Mouse (Mus musculus) CH12.LX (cell line): ENCODE measurements around the gene Tpx2. TPM values are rescaled to one million over a fixed set of nuclear protein-coding genes. Genes with fewer than 3 reads are reported as not detected.

Source experiments
- DNase-seq: peaks from one replicate; pipeline ENCODE4 v3.0.0-alpha.2; 2013; ENCODE audit errors: extremely low read depth
- H3K27ac ChIP-seq: 2 replicates; pipeline ENCODE4 v1.5.1; 2012; ENCODE audit warnings: low read depth, mild to moderate bottlenecking, control low read depth, moderate library complexity; ENCODE audit not compliant: insufficient read depth
- H3K27me3 ChIP-seq: replicated peaks from 2 replicates; pipeline ENCODE3; 2012; ENCODE audit warnings: inconsistent platforms
- H3K36me3 ChIP-seq, 2 experiments: replicated peaks in 1 of 2; 2 replicates each; pipeline versions ENCODE3 to v1.6.1; 2012; ENCODE audit warnings: inconsistent platforms in 1 of 2, low read length in 1 of 2, mild to moderate bottlenecking in 1 of 2, mixed read lengths in 1 of 2, moderate library complexity in 1 of 2; ENCODE audit not compliant: control insufficient read depth in 1 of 2, insufficient read depth in 1 of 2
- H3K4me1 ChIP-seq, 2 experiments: 2 replicates each; pipeline ENCODE4 v1.6.1; 2012; ENCODE audit warnings: inconsistent platforms in 1 of 2, moderate library complexity in 1 of 2; ENCODE audit not compliant: insufficient read depth in 2 of 2, control insufficient read depth in 1 of 2
- H3K4me2 ChIP-seq: 2 replicates; pipeline ENCODE4 v1.6.1; 2012; ENCODE audit warnings: low read depth, mild to moderate bottlenecking, control low read depth; ENCODE audit not compliant: poor library complexity, insufficient read depth, severe bottlenecking
- H3K4me3 ChIP-seq, 3 experiments: fragments of 150-350 bp in 1 of 3; sonication (generic) in 1 of 3; replicated peaks in 1 of 3; 2 replicates each; pipeline versions ENCODE3 to v1.5.1; 2011 to 2012; ENCODE audit warnings: low read depth in 2 of 3, low read length in 2 of 3, mild to moderate bottlenecking in 2 of 3, moderate library complexity in 2 of 3, control low read depth in 1 of 3, improper control_type of control experiment in 1 of 3, inconsistent platforms in 1 of 3, mixed read lengths in 1 of 3; ENCODE audit not compliant: poor library complexity in 1 of 3
- H3K79me2 ChIP-seq: replicated peaks from 2 replicates; pipeline ENCODE4 v1.6.1; 2012; ENCODE audit warnings: mild to moderate bottlenecking, moderate library complexity; ENCODE audit not compliant: control insufficient read depth, poor library complexity, insufficient read depth, severe bottlenecking; ENCODE audit errors: extremely low read depth
- H3K9ac ChIP-seq: 2 replicates; pipeline ENCODE4 v1.6.1; 2012; ENCODE audit warnings: low read depth, mild to moderate bottlenecking, control low read depth, moderate library complexity; ENCODE audit not compliant: insufficient read depth
- H3K9me3 ChIP-seq: replicated peaks from 2 replicates; pipeline ENCODE3; 2012; ENCODE audit warnings: low read length, inconsistent platforms, mixed read lengths
- CHD1 ChIP-seq: IDR thresholded peaks from 2 replicates; pipeline ENCODE4 v1.6.1; 2012; ENCODE audit warnings: low read depth, low read length, improper control_type of control experiment, inconsistent platforms
- CHD2 ChIP-seq: IDR thresholded peaks from 2 replicates; pipeline ENCODE4 v1.6.1; 2011; ENCODE audit warnings: low read length, improper control_type of control experiment
- CTCF ChIP-seq, 2 experiments: IDR thresholded peaks in 1 of 2; conservative IDR thresholded peaks in 1 of 2; 2 replicates each; pipeline ENCODE4 v1.5.1; 2011 to 2012; ENCODE audit warnings: low read depth in 2 of 2, low read length in 2 of 2, improper control_type of control experiment in 1 of 2, inconsistent platforms in 1 of 2, mild to moderate bottlenecking in 1 of 2, moderate library complexity in 1 of 2
- E2F4 ChIP-seq: IDR thresholded peaks from 2 replicates; pipeline ENCODE4 v1.6.1; 2011; ENCODE audit warnings: low read depth, low read length, improper control_type of control experiment; ENCODE audit not compliant: insufficient replicate concordance
- ELF1 ChIP-seq: IDR thresholded peaks from 2 replicates; pipeline ENCODE4 v1.6.1; 2014; ENCODE audit warnings: low read depth, mild to moderate bottlenecking, inconsistent platforms, low read length, improper control_type of control experiment
- EP300 ChIP-seq: IDR thresholded peaks from 2 replicates; pipeline ENCODE4 v1.6.1; 2011; ENCODE audit warnings: low read length, improper control_type of control experiment
- ETS1 ChIP-seq: conservative IDR thresholded peaks from 2 replicates; pipeline ENCODE4 v1.6.1; 2012; ENCODE audit warnings: low read depth, mild to moderate bottlenecking, inconsistent platforms, low read length, improper control_type of control experiment, moderate library complexity
- GABPA ChIP-seq: IDR thresholded peaks from 2 replicates; pipeline ENCODE4 v1.6.1; 2012; ENCODE audit warnings: low read depth, low read length, improper control_type of control experiment, inconsistent platforms; ENCODE audit not compliant: insufficient replicate concordance
- HCFC1 ChIP-seq: IDR thresholded peaks from 2 replicates; pipeline ENCODE4 v1.6.1; 2012; ENCODE audit warnings: low read depth, mild to moderate bottlenecking, inconsistent platforms, low read length, improper control_type of control experiment
- IRF4 ChIP-seq: IDR thresholded peaks from 2 replicates; pipeline ENCODE4 v1.6.1; 2014; ENCODE audit warnings: low read depth, mild to moderate bottlenecking, inconsistent platforms, low read length, improper control_type of control experiment
- JUN ChIP-seq: IDR thresholded peaks from 2 replicates; pipeline ENCODE4 v1.6.1; 2011; ENCODE audit warnings: low read depth, mild to moderate bottlenecking, low read length, improper control_type of control experiment, moderate library complexity; ENCODE audit not compliant: insufficient read depth
- MAFK ChIP-seq: IDR thresholded peaks from 2 replicates; pipeline ENCODE4 v1.6.1; 2011; ENCODE audit warnings: low read length, improper control_type of control experiment; ENCODE audit not compliant: insufficient replicate concordance
- MAZ ChIP-seq: IDR thresholded peaks from 2 replicates; pipeline ENCODE4 v1.6.1; 2012; ENCODE audit warnings: low read depth, mild to moderate bottlenecking, inconsistent platforms, low read length, improper control_type of control experiment, moderate library complexity
- MEF2A ChIP-seq: IDR thresholded peaks from 2 replicates; pipeline ENCODE4 v1.6.1; 2014; ENCODE audit warnings: low read depth, mild to moderate bottlenecking, inconsistent platforms, low read length, improper control_type of control experiment, borderline replicate concordance
- MXI1 ChIP-seq: IDR thresholded peaks from 2 replicates; pipeline ENCODE4 v1.6.1; 2011; ENCODE audit warnings: mild to moderate bottlenecking, low read depth, low read length, improper control_type of control experiment
- MYC ChIP-seq: IDR thresholded peaks from 2 replicates; pipeline ENCODE4 v1.6.1; 2011; ENCODE audit warnings: low read depth, mild to moderate bottlenecking, improper control_type of control experiment, low read length
- NELFE ChIP-seq: IDR thresholded peaks from 2 replicates; pipeline ENCODE4 v1.6.1; 2011; ENCODE audit warnings: low read depth, low read length, improper control_type of control experiment
- NRF1 ChIP-seq: IDR thresholded peaks from 2 replicates; pipeline ENCODE4 v1.6.1; 2014; ENCODE audit warnings: low read depth, mild to moderate bottlenecking, inconsistent platforms, low read length, improper control_type of control experiment, moderate library complexity
- PAX5 ChIP-seq: IDR thresholded peaks from 2 replicates; pipeline ENCODE4 v1.6.1; 2012; ENCODE audit warnings: low read length, inconsistent platforms, mixed read lengths
- RAD21 ChIP-seq: IDR thresholded peaks from 2 replicates; pipeline ENCODE4 v1.6.1; 2011; ENCODE audit warnings: low read depth, mild to moderate bottlenecking, low read length, improper control_type of control experiment, moderate library complexity
- RCOR1 ChIP-seq: conservative IDR thresholded peaks from 2 replicates; pipeline ENCODE4 v1.6.1; 2012; ENCODE audit warnings: low read depth, mild to moderate bottlenecking, inconsistent platforms, low read length, improper control_type of control experiment
- SIN3A ChIP-seq: IDR thresholded peaks from 2 replicates; pipeline ENCODE4 v1.6.1; 2012; ENCODE audit warnings: low read length, improper control_type of control experiment, inconsistent platforms
- SMC3 ChIP-seq: IDR thresholded peaks from 2 replicates; pipeline ENCODE4 v1.6.1; 2011; ENCODE audit warnings: low read depth, low read length, improper control_type of control experiment
- TBP ChIP-seq: conservative IDR thresholded peaks from 2 replicates; pipeline ENCODE4 v1.6.1; 2011; ENCODE audit warnings: low read depth, low read length, improper control_type of control experiment
- TCF12 ChIP-seq: IDR thresholded peaks from 2 replicates; pipeline ENCODE4 v1.6.1; 2014; ENCODE audit warnings: low read depth, mild to moderate bottlenecking, inconsistent platforms, low read length, improper control_type of control experiment
- UBTF ChIP-seq: IDR thresholded peaks from 2 replicates; pipeline ENCODE4 v1.6.1; 2012; ENCODE audit warnings: low read depth, mild to moderate bottlenecking, inconsistent platforms, low read length, improper control_type of control experiment, moderate library complexity
- USF1 ChIP-seq: IDR thresholded peaks from 2 replicates; pipeline ENCODE4 v1.6.1; 2014; ENCODE audit warnings: low read depth, mild to moderate bottlenecking, inconsistent platforms, low read length, improper control_type of control experiment
- ZC3H11A ChIP-seq: IDR thresholded peaks from 2 replicates; pipeline ENCODE4 v1.6.1; 2012; ENCODE audit warnings: low read depth, mild to moderate bottlenecking, inconsistent platforms, low read length, improper control_type of control experiment
- ZKSCAN1 ChIP-seq: IDR thresholded peaks from 2 replicates; pipeline ENCODE4 v1.6.1; 2012; ENCODE audit warnings: low read depth, inconsistent platforms, low read length, improper control_type of control experiment, borderline replicate concordance
- ZMIZ1 ChIP-seq: IDR thresholded peaks from 2 replicates; pipeline ENCODE4 v1.6.1; 2012; ENCODE audit warnings: low read depth, mild to moderate bottlenecking, inconsistent platforms, low read length, improper control_type of control experiment
- ZNF384 ChIP-seq: IDR thresholded peaks from 2 replicates; pipeline ENCODE4 v1.6.1; 2012; ENCODE audit warnings: low read depth, low read length, improper control_type of control experiment, inconsistent platforms
- dilution Hi-C: fragments of 300-500 bp; cut with MboI; formaldehyde crosslinking; loops from 2 replicates; pipeline ENCODE4 v1.14.3; 2020; ENCODE audit warnings: low sequenced_read_pairs; ENCODE audit not compliant: extremely low pct_unique_long_range_greater_than_20kb, extremely low pct_ligation_motif_present
- in situ Hi-C: fragments of 300-500 bp; cut with MboI; formaldehyde crosslinking; loops from 3 replicates; pipeline ENCODE4 v1.14.3; 2019; ENCODE audit warnings: low sequenced_read_pairs, low pct_ligation_motif_present, low pct_unique_long_range_greater_than_20kb, mixed read lengths
- polyA plus RNA-seq: library from polyadenylated mRNA; unstranded; fragments of >175 nt; gene quantifications from 2 replicates; pipeline ENCODE4 v1.2.1, GENCODE M21; 2012; ENCODE audit warnings: low read depth; ENCODE audit not compliant: insufficient read length
- total RNA-seq, 2 experiments: library from RNA; depleted of rRNA; stranded (reverse); fragments of 300-350 nt in 1 of 2; fragments of >200 nt in 1 of 2; gene quantifications; 2 replicates each; pipeline ENCODE4 v1.2.3; 2012 to 2014

Gene Tpx2
- total and polyA plus RNA-seq, 3 experiments = 66.1 to 127 (median 98.0) TPM

DNA sequence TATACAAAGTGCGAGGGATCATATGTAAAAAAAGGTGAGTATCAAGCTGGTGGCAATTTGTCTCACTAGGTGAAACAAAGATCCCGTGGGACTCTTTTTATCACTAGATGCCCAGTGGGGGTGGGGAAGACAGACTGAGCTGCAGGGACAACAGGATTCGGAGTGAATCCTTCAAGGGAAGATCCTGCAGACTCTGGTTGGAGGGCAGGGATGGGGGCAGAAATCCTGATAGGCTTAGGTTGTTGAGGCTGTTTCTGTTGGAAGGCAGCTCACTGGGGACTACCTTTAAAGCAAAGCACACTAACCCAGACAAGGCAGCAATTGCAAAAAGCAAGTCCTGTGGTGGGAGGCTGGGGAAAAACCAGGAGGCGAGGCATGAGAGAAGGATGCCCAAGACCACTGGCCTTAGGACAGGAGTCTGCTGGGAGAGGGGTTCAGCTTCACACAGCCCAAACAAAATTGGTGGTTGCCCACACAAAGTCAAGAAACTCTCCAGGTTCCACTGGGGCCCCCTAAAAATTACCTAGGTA is 22.5 kb upstream of the Tpx2 start:
- dilution Hi-C loops (no loop called here), in situ Hi-C loops (no loop called here)
- Histone ChIP-seq H3K36me3 (peaks cover 29 to 38% of the 10 kb centered on the region in 2 experiments), H3K27me3 (peaks cover 1% of the 10 kb centered on the region), H3K9me3 (no peaks in the 10 kb centered on the region), H3K4me3 (peak overlapping the region in 2 of 3 experiments; percentile 10 to 36), H3K27ac (peak overlapping the region; percentile 83), H3K4me1 (peaks cover 23 to 83% of the 10 kb centered on the region in 2 experiments), H3K4me2 (peak overlapping the region; percentile 99), H3K9ac (peak overlapping the region; percentile 43; the same call in 1 of the 2 replicates), H3K79me2 (peaks cover 93% of the 10 kb centered on the region)
- no peak for TF ChIP-seq USF1
- peak; percentile 85 for TF ChIP-seq CHD1
- 0 out of 2 replicates have a peak, but pooled peaks have one; percentile 23 for TF ChIP-seq NELFE
- peak; percentile 64; the same call in 1 of the 2 replicates for TF ChIP-seq ZMIZ1
- DNase-seq = no peak

DNA sequence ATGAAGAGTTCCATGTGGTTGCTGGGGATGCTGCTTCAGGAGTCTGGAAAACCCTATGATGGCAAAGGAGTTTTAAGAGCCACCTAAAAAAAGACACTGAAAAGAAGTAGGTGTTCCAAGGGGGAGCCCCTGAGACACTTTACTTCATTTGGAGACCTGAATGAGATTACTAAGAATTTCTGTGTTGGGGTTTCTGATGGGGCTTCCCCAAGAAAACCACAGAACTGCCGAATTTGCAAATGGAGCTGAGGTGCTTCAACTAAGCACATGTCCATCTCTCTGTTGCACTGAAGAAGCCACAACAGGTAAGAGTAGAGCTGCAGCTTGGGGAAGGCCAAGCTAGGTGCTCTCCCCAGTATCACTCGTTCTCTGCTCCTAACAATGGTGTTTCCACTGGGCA is 22.1 kb upstream of the Tpx2 start:
- dilution Hi-C loops (no loop called here), in situ Hi-C loops (no loop called here)
- H3K27ac ChIP-seq = peak overlapping the region; percentile 95
- peaks cover 90% of the 10 kb centered on the region for H3K79me2 ChIP-seq
- peaks cover 18 to 81% of the 10 kb centered on the region in 2 experiments for H3K4me1 ChIP-seq
- H3K4me3 ChIP-seq = peak overlapping the region in 1 of 3 experiments; percentile 61
- peak; percentile 92 for DNase-seq
- peaks cover 24 to 34% of the 10 kb centered on the region in 2 experiments for H3K36me3 ChIP-seq
- peaks cover 1% of the 10 kb centered on the region for H3K27me3 ChIP-seq
- H3K9me3 ChIP-seq = no peaks in the 10 kb centered on the region
- H3K4me2 ChIP-seq = peak overlapping the region; percentile 99
- H3K9ac ChIP-seq = peak overlapping the region; percentile 78; the same call in 1 of the 2 replicates
- TF ChIP-seq ZNF384 = no peak
- TF ChIP-seq MYC = peak; percentile 97
- peak; percentile 94 for TF ChIP-seq SIN3A
- peak; percentile 93 for TF ChIP-seq EP300
- TF ChIP-seq RAD21 = no peak; the same call in none of the 2 replicates
- TF ChIP-seq TCF12 = peak; percentile 87
- peak; percentile 80 for TF ChIP-seq JUN
- no peak for TF ChIP-seq ZC3H11A
- TF ChIP-seq CTCF (conservative IDR thresholded peaks at IDR 0.05 in 1 of 2, IDR thresholded peaks at IDR 0.05 in 1 of 2; ENCODE audit: low read depth in 2 of 2, low read length in 2 of 2) = no peak
- no peak for TF ChIP-seq NRF1
- TF ChIP-seq USF1 = no peak
- TF ChIP-seq HCFC1 = no peak; the same call in 1 of the 2 replicates
- TF ChIP-seq ELF1 = no peak
- peak; percentile 79 for TF ChIP-seq IRF4
- TF ChIP-seq PAX5 = no peak
- no peak for TF ChIP-seq ZKSCAN1
- TF ChIP-seq MAFK = peak; percentile 78
- TF ChIP-seq MEF2A = peak; percentile 96
- TF ChIP-seq GABPA = no peak
- TF ChIP-seq MAZ = peak; percentile 82; the same call in 1 of the 2 replicates
- no peak for TF ChIP-seq CHD1
- no peak; the same call in 1 of the 2 replicates for TF ChIP-seq ZMIZ1
- no peak for TF ChIP-seq SMC3
- peak; percentile 74 for TF ChIP-seq MXI1
- TF ChIP-seq RCOR1 = no peak; the same call in 1 of the 2 replicates
- peak; percentile 94 for TF ChIP-seq ETS1
- TF ChIP-seq CHD2 = peak; percentile 74
- no peak for TF ChIP-seq E2F4
- no peak for TF ChIP-seq UBTF
- TF ChIP-seq TBP = peak; percentile 78
